Mouse (Mus musculus): Measurements from ENCODE around the gene Tal1. TPM values are rescaled to one million over a fixed set of nuclear protein-coding genes. Genes with fewer than 3 reads are reported as not detected.

Gene Tal1
- polyA plus RNA-seq, 1 experiment from 2014 or later, result 1.7 TPM

- H3K36me3 ChIP-seq, result no peaks in the 10 kb centered on the region
- H3K4me3 ChIP-seq, result peak overlapping the region; percentile 46
- peaks cover 28% of the 10 kb centered on the region for H3K4me1 ChIP-seq
- DNase-seq (ENCODE audit: low spot score), result peak; percentile 72
- WGBS, result under 1% methylated on average over 33 of the region's 33 CpGs
- peaks cover 100% of the 10 kb centered on the region for H3K27me3 ChIP-seq (ENCODE audit: low read depth, poor library complexity, severe bottlenecking)
- peak overlapping the region; percentile 75 for H3K27ac ChIP-seq
- no peaks in the 10 kb centered on the region for H3K9me3 ChIP-seq (replicated peaks)
Measured at GRCm38 (mm10) chr4:115057674-115058316, 1.6 kb downstream of the Tal1 start.

DNA sequence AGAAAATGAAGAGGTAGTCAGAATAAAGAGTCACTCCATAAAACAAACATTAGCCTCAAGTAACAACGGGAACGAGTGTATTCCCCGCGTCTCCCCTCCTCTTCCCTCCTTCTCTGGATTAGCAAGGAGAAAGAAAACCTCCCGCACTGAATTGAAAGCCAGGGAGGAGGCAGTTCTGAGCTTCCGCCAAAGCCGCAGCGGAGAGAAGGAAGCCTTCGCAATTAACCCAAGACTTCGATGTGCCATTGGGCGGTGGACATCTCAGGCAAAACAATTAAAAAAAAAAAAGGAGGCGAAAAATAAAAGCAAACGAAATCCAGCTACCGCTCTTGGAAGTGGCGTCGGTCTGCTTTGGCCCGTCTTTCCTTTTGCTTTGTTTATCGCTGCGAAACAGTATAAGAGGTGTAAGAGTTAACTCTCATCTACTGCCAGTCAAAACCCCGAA lies 2.1 kb downstream of the Tal1 start:
- Histone ChIP-seq H3K4me3 (peak overlapping the region; percentile 46; the same call in 1 of the 2 replicates), H3K27me3 (ENCODE audit: low read depth, poor library complexity, severe bottlenecking) (peaks cover 100% of the 10 kb centered on the region), H3K4me1 (peaks cover 29% of the 10 kb centered on the region), H3K9me3 (replicated peaks) (no peaks in the 10 kb centered on the region), H3K36me3 (no peaks in the 10 kb centered on the region), H3K27ac (no peak overlapping the region)
- peak; percentile 54 for DNase-seq (ENCODE audit: low spot score)
- 1% methylated on average over 20 of the region's 20 CpGs for WGBS

DNA sequence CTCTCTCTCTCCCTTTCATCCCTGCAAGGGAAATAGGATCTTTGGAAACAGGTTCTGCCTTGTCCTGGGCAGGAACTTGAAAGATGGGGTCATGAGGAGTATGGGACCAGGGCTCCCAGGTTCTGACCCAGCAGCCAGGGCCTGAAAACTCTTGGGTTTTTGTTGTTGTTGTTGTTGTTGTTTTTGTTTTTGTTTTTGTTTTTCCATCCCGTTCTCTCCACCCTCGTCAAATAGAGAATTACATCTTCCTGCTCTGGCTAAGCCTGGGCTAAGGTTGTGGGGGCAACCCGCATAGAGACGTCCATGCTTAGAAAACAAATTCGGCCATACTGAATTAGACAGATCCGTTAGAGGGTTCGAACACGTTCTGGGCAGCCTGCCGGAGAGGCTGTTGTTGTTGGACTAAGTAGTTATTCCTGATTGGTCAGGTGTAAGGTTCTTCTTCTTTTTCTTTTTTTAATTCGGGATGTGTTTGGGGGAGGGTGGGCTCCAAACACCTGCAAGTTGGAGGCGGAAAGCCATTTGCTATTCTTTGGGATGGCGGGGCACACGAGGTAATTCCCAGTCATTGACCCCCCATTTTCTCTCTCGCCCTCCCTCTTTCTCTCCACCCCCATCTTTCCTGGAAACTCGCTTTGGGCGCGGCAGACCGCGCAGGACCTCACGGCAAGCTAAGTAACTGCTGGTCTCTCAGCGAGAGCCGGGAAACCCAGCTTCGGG lies 2.8 kb downstream of the Tal1 start:
- WGBS, result 2% methylated on average over 23 of the region's 23 CpGs
- DNase-seq (ENCODE audit: low spot score), result peak; percentile 60
- H3K27me3 ChIP-seq (ENCODE audit: low read depth, poor library complexity, severe bottlenecking), result peaks cover 100% of the 10 kb centered on the region
- peak overlapping the region; percentile 62 for H3K27ac ChIP-seq
- no peaks in the 10 kb centered on the region for H3K36me3 ChIP-seq
- H3K4me3 ChIP-seq, result peak overlapping the region; percentile 46
- H3K9me3 ChIP-seq (replicated peaks), result no peaks in the 10 kb centered on the region
- peaks cover 36% of the 10 kb centered on the region for H3K4me1 ChIP-seq

GRCm38 (mm10) chr4:115059871-115060270 lies 3.6 kb downstream of the Tal1 start:
- no peaks in the 10 kb centered on the region for H3K9me3 ChIP-seq (replicated peaks)
- peak; percentile 51 for DNase-seq (ENCODE audit: low spot score)
- peak overlapping the region; percentile 62 for H3K27ac ChIP-seq
- no peaks in the 10 kb centered on the region for H3K36me3 ChIP-seq
- H3K4me1 ChIP-seq, result peaks cover 37% of the 10 kb centered on the region
- peaks cover 100% of the 10 kb centered on the region for H3K27me3 ChIP-seq (ENCODE audit: low read depth, poor library complexity, severe bottlenecking)
- peak overlapping the region; percentile 46 for H3K4me3 ChIP-seq
- 4% methylated on average over 12 of the region's 12 CpGs for WGBS

GRCm38 (mm10) chr4:115060753-115061152 lies 4.5 kb downstream of the Tal1 start:
- WGBS, result 15% methylated on average over 3 of the region's 3 CpGs
- H3K27ac ChIP-seq, result no peak overlapping the region

DNA sequence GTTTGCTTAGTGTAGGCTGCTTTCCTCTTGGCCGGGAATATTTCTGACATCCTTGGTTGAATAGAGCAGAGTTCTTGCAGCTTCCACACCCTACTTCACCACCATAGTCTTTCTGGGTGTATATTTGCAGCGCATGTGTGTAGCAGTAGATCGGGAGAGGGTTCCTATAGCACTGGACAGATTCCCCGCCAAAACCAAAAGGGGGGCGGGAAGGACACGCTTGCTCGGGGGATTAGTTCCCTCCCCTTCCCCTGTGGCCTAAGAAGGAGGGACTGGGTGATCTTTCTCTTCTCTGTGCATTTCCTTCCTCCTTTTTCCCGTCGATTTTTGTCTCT lies 6.3 kb downstream of the Tal1 start:
- Histone ChIP-seq H3K9me3 (replicated peaks) (no peaks in the 10 kb centered on the region), H3K4me1 (peaks cover 24% of the 10 kb centered on the region), H3K27ac (no peak overlapping the region), H3K4me3 (peak overlapping the region; percentile 61), H3K27me3 (ENCODE audit: low read depth, poor library complexity, severe bottlenecking) (peaks cover 100% of the 10 kb centered on the region), H3K36me3 (no peaks in the 10 kb centered on the region)
- DNase-seq (ENCODE audit: low spot score), result peak; percentile 54
- WGBS, result 3% methylated on average over 9 of the region's 9 CpGs

More at GRCm38 (mm10) chr4:115060753-115061152, 4.5 kb downstream of the Tal1 start:
- DNase-seq (ENCODE audit: low spot score), result no peak
- peaks cover 100% of the 10 kb centered on the region for H3K27me3 ChIP-seq (ENCODE audit: low read depth, poor library complexity, severe bottlenecking)
- H3K4me1 ChIP-seq, result peaks cover 37% of the 10 kb centered on the region
- H3K36me3 ChIP-seq, result no peaks in the 10 kb centered on the region
- peak overlapping the region; percentile 46; the same call in 1 of the 2 replicates for H3K4me3 ChIP-seq
- H3K9me3 ChIP-seq (replicated peaks), result no peaks in the 10 kb centered on the region

DNA sequence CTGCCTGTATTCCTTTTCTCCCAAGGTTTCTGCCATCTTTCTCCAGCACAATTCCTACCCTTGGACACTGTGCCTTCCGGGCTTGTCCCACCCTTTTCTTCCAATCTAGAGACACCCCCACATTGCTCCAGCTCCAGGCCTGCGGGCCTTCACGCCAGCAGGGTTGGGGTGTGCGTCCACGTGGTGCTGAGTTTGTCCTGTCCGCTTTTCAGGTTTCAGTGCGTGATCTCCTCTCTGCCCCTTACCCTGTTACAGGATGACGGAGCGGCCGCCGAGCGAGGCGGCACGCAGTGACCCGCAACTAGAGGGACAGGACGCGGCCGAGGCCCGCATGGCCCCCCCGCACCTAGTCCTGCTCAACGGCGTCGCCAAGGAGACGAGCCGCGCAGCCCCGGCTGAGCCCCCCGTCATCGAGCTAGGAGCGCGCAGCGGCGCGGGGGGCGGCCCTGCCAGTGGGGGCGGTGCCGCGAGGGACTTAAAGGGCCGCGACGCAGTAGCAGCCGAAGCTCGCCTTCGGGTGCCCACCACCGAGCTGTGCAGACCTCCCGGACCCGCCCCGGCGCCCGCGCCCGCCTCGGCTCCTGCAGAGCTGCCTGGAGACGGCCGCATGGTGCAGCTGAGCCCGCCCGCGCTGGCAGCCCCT lies 6.8 kb downstream of the Tal1 start:
- peak; percentile 79 for DNase-seq (ENCODE audit: low spot score)
- H3K4me3 ChIP-seq, result peak overlapping the region; percentile 61
- peaks cover 100% of the 10 kb centered on the region for H3K27me3 ChIP-seq (ENCODE audit: low read depth, poor library complexity, severe bottlenecking)
- under 1% methylated on average over 58 of the region's 58 CpGs for WGBS
- peak overlapping the region; percentile 62 for H3K27ac ChIP-seq
- H3K9me3 ChIP-seq (replicated peaks), result no peaks in the 10 kb centered on the region
- H3K36me3 ChIP-seq, result no peaks in the 10 kb centered on the region
- peaks cover 20% of the 10 kb centered on the region for H3K4me1 ChIP-seq

- peaks cover 20% of the 10 kb centered on the region for H3K4me1 ChIP-seq
- WGBS, result 1% methylated on average over 31 of the region's 31 CpGs
- no peaks in the 10 kb centered on the region for H3K36me3 ChIP-seq
- peak overlapping the region; percentile 61 for H3K4me3 ChIP-seq
- H3K9me3 ChIP-seq (replicated peaks), result no peaks in the 10 kb centered on the region
- H3K27me3 ChIP-seq (ENCODE audit: low read depth, poor library complexity, severe bottlenecking), result peaks cover 100% of the 10 kb centered on the region
- H3K27ac ChIP-seq, result peak overlapping the region; percentile 62
- no peak for DNase-seq (ENCODE audit: low spot score)
Measured at GRCm38 (mm10) chr4:115063518-115064239, 7.5 kb downstream of the Tal1 start.

DNA sequence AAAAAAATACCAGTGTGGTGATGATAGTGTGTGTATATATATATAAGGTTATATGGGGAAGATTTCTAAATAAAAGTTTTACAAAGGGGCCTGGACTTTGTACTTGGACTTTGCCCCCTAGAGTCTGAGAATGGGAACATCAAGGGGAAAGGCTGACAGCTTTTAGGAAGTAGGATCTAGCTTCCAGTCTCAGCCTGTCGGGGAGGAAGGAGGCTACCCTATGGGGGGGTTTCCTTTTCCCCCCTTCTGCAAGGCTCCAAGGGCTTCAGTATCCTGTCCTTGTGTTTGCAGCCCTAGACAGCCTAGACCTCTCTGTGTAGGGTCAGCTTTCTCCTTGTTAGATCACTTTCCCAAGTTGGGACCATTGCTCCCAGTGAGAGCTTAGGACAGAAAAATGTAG lies 15.4 kb downstream of the Tal1 start:
- 33% methylated on average over 1 of the region's 1 CpGs for WGBS
- no peak overlapping the region for H3K27ac ChIP-seq
- H3K27me3 ChIP-seq (ENCODE audit: low read depth, poor library complexity, severe bottlenecking), result peaks cover 45% of the 10 kb centered on the region
- H3K4me3 ChIP-seq, result no peak overlapping the region
- no peaks in the 10 kb centered on the region for H3K9me3 ChIP-seq (replicated peaks)
- H3K4me1 ChIP-seq, result peaks cover 7% of the 10 kb centered on the region; the same call in 1 of the 2 replicates
- H3K36me3 ChIP-seq, result no peaks in the 10 kb centered on the region
- DNase-seq (ENCODE audit: low spot score), result no peak

- H3K27ac ChIP-seq, result no peak overlapping the region
- DNase-seq (ENCODE audit: low spot score), result no peak
- H3K27me3 ChIP-seq (ENCODE audit: low read depth, poor library complexity, severe bottlenecking), result peaks cover 22% of the 10 kb centered on the region; the same call in 1 of the 2 replicates
- H3K4me3 ChIP-seq, result no peak overlapping the region
- no peaks in the 10 kb centered on the region for H3K9me3 ChIP-seq (replicated peaks)
- 90% methylated on average over 1 of the region's 1 CpGs for WGBS
- H3K4me1 ChIP-seq, result peaks cover 17% of the 10 kb centered on the region
- no peaks in the 10 kb centered on the region for H3K36me3 ChIP-seq
Measured at GRCm38 (mm10) chr4:115074789-115075188, 18.6 kb downstream of the Tal1 start.

- H3K36me3 ChIP-seq, result no peaks in the 10 kb centered on the region
- no peak overlapping the region for H3K4me3 ChIP-seq
- H3K27ac ChIP-seq, result 0 out of 2 replicates have a peak overlapping the region, but pooled peaks have one; percentile 14
- H3K4me1 ChIP-seq, result peaks cover 18% of the 10 kb centered on the region
- no peak for DNase-seq (ENCODE audit: low spot score)
- WGBS, result 58% methylated on average over 3 of the region's 3 CpGs
- peaks cover 16% of the 10 kb centered on the region; the same call in 1 of the 2 replicates for H3K27me3 ChIP-seq (ENCODE audit: low read depth, poor library complexity, severe bottlenecking)
- H3K9me3 ChIP-seq (replicated peaks), result no peaks in the 10 kb centered on the region
Measured at GRCm38 (mm10) chr4:115075204-115075915, 19.1 kb downstream of the Tal1 start.

All from limb, embryonic 10.5 days (tissue).